Mouse (Mus musculus): ENCODE results near the gene Rpgrip1l.

Gene Rpgrip1l

GRCm38 (mm10) chr8:91269374-91269958 lies 43.6 kb downstream of the Rpgrip1l start:
- no peak for DNase-seq (ENCODE audit: low read depth)

- no peak for DNase-seq (ENCODE audit: low read depth)
Observed at GRCm38 (mm10) chr8:91264564-91264963, 48.5 kb downstream of the Rpgrip1l start.

DNA sequence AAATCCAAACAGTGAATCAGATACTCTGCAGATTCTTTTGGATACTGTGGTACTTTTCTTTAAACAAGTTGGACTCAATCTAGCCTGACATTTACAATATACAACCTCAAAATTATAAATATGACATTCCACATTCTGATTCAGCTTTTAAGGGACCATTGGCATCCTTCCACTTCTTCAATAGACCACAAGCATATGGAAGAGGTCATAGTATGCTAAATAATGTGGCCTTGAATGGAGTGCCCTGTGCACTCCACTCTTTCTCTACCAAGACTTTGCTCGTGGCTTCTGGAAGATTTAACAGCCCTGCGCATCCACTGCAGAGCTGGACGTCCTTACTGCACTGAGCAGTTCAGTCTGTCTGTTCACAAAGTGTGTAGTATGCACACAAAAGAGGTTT lies 49.1 kb downstream of the Rpgrip1l start:
- DNase-seq (ENCODE audit: low read depth): no peak

DNA sequence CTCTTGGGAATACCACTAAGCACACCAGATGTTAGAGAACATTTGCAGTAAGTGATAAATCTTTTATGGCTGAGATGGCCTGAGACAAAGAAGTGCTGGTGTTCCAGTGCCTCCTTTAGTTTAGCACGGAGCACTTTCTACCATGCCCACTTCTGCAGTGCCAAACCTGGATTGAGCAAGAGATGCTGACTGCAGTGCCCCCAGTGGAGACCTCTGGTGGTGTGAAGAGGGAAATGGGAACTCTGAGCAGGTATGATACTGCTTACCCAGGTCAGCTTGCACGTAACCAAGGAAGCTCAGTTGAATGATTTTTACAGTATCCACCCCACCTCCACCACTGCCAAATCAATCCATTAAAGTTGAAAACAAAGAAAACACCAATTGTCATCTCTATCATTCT lies 51.5 kb downstream of the Rpgrip1l start:
- no peak for DNase-seq (ENCODE audit: low read depth)

DNA sequence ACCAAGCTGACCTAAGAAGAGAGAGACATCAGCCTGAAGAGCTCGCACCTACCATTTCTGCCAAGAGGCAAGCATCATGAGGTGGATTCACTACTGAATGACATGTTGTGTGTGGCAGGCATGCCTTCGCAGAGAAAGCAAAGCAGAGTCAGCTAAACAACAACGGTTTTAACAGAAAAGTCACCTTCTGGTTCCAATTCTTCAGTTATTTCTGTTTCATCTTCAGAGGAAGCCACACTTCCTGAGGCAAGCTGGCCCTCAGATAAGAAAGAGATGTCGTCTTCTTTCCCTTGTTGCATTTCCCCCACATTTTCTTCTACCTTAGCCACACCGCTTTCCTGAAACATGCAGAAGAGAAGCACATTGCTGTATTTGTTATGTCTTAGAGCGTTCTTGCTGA lies 62.1 kb downstream of the Rpgrip1l start:
- no peak for DNase-seq (ENCODE audit: low read depth)

- no peak for DNase-seq (ENCODE audit: low read depth)
Observed at GRCm38 (mm10) chr8:91249758-91250466, 63.1 kb downstream of the Rpgrip1l start.

GRCm38 (mm10) chr8:91245821-91246454 lies 67.1 kb downstream of the Rpgrip1l start:
- no peak for DNase-seq (ENCODE audit: low read depth)

DNA sequence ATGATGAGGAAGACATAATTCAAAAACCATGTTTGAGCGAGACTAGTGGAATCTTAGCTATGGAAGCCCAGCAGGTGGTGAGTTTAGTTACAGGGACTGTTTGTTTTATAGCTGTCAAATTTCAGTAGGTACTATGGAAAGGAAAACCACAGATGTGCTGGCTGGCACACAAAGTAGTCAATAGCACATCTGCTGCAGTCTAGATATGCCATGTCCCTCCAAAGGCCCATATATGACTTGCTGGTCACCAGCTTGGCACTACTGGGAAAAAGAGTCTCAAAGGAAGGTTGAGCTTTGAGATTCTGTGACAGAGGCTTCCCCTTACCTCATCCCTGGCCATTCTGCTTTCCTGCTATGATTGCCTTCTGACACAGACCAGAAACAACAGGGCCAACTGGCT lies 70.3 kb downstream of the Rpgrip1l start:
- DNase-seq (ENCODE audit: low read depth): no peak

DNA sequence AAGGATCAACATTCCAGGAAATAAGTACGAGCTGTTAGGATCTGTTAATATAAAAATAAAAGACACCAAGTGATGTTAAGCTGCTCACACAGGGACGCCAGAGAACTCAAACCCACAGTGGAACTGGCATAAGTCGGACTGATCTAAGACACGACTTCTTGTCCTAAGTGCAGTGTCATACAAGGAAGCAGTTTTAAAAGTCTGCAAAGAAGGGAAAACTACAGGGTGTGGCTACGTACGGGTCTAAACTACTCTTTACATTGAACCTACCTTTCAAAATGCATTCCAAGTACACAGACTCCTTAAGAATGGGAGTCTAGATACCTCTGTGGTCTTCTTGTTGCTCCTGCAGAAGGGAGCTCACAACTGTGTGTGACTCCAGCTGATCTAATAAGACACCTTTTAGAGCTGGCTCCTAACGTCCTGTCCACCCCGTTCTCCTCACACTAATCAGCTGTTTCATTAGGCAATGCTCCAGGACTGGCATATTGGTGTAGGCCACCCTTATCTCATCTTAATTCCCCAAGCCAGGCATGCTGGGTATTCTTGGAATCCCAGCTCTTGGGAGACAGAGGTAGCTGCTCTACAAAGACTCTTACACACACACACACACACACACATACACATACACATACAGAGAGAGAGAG lies 71.1 kb downstream of the Rpgrip1l start:
- no peak for DNase-seq (ENCODE audit: low read depth)

DNA sequence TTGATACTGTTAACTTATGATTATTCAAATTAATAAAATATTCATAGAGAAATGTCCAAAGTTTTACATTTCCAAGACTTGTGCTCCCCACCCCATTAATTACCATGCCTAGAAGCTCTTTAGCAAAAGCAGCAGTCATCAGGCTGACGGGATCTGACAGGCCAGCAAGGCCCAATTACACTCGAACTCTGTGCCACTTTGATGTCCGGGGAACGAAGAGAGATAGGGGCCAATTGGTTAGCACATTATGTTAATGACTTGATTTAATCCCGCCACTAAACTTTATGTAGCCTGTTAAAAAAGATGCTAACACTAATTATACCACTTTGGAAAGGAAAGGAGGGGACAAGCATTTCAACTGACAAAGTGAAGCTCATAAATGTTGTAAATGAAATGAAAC lies 71.7 kb downstream of the Rpgrip1l start:
- DNase-seq (ENCODE audit: low read depth): no peak

- no peak for DNase-seq (ENCODE audit: low read depth)
Observed at GRCm38 (mm10) chr8:91237191-91237590, 75.9 kb downstream of the Rpgrip1l start.

DNA sequence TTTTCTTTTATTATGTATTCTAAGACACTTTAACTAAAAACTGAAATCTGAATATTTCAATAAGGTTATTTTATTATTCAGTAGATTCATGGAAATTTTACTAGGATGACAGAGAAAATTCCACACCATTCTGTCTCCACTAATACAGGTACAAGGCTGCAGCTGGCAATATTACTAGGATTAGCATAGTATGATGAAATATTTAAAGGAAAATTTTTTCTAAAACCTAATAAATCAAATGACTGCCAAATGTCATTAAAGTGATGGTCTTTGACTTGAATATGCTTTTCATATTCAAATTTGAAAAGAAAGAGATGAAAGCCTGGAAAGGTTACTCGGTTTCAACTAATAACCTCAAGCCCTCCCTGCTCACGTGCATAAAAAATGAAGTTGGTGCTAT lies 79.0 kb downstream of the Rpgrip1l start:
- no peak for DNase-seq (ENCODE audit: low read depth)

GRCm38 (mm10) chr8:91227421-91227841 lies 85.6 kb downstream of the Rpgrip1l start:
- DNase-seq (ENCODE audit: low read depth): no peak

DNA sequence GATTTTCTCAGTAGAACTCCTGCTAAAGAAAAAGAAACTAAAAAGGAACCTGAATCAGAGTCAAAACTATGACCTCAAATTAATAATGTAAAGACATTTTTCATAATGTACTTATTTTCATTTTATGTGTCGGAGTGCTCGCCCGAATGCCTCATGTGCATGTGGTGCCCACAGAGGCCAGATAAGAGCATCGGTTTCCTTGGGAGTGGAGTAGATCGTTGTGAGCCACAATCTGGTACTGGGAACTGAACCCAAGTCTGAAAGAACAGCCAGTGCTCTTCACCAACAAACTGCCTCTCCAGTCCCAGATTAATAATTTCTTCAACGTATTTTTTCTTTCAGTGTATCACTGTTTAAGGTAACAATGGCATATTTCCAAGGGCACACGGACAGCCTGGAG lies 88.8 kb downstream of the Rpgrip1l start:
- DNase-seq (ENCODE audit: low read depth): no peak

- DNase-seq (ENCODE audit: low read depth): no peak
Observed at GRCm38 (mm10) chr8:91221841-91222240, 91.2 kb downstream of the Rpgrip1l start.

GRCm38 (mm10) chr8:91218271-91218670 lies 94.8 kb downstream of the Rpgrip1l start:
- no peak for DNase-seq (ENCODE audit: low read depth)

- DNase-seq (ENCODE audit: low read depth): no peak
Observed at GRCm38 (mm10) chr8:91217062-91217905, 95.8 kb downstream of the Rpgrip1l start.

DNA sequence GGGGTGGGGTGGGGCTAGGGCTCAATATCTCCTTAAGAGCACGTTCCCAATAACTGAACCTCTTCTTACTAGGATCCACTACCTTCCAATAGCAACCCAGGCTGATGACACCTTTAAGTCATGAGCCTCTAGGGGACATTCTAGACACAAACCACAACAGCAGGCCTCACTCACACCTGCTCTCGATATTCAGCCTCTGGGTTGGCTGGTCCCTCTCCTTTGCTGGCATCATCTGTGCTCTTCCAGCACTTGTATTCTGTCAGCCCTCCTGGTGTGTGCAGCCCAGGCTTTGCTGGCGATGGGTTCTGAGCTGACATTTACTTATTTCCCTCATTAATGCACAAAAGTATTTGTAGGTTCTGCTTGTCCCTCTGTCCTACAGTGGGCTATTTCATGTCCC lies 98.8 kb downstream of the Rpgrip1l start:
- DNase-seq (ENCODE audit: low read depth): no peak

DNA sequence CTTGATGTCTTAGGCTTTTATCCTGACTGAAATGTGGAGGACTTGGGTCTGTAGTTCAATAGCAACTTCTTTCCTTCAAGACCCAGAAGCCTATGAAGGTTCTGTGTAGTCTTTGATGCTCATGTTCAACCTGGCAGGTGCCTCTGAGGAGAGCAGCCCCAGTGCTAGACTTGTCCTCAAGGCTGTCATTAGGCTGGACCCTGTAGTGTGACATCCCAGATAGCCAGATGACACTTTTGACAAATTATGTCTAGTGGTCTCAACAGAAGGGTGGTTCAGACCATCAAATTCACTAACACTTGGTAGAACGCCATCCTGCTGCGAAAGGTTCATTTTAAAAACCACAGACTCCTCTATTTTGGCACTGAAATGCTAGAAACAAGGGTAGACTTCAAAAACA lies 100.1 kb downstream of the Rpgrip1l start:
- DNase-seq (ENCODE audit: low read depth): no peak

DNA sequence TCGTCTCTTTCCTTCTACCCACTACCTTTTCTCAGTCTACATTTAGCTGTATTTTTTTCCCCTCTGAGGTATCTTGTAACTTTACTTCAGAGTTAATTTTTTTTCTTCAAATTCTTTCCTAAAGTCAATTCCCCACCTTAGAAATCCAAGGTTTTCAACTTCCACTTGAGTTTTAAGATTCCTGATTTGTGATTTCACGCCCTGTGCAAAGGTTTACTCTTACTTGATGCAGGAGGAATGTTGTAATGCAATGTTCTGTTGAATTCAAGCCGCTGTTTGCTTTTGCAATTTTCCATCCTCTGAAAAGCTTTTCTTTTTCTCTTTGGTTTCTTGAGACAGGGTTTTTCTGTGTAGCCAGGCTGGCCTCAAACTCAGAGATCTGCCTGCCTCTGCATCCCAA lies 103.4 kb downstream of the Rpgrip1l start:
- no peak for DNase-seq (ENCODE audit: low read depth)

DNA sequence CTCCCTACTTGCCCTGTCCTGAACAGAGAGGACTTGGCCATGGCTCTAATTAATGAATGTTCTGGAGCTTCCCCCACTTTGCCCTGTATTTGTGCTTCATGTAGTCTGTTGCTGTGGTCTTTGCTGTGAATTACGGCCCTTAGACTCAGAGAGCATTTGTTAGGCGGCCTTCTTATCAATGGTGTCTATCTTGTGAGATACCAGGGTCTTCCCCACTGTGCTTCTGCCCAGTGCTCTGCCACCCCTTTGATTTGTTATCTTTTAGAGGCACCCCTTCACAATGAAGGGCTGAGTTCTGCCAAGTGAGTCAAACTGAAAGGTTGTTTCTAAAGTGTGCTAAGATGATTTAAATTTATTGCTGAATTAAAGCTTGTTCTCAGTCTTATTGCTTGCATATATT lies 105.4 kb downstream of the Rpgrip1l start:
- DNase-seq (ENCODE audit: low read depth): no peak

DNA sequence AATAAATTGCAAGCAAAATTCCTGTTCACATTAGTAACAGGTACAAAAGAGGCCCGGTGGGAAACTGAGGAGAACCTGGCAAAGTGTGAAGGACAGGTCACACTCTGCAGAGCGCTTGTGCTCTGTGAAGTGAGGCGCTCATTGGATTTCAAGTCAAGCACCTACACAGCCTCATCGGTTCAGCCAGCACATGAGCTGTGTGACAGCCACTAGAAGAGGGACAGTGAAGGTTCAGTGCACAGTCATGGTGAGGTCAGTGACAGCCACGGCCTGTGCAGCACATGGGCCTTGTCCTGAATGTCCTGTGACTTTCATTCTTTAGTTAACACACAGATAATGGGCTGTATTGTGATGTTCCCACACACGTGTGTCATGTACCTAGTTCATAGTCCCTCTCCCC lies 107.2 kb downstream of the Rpgrip1l start:
- no peak for DNase-seq (ENCODE audit: low read depth)
